Mouse (Mus musculus) midbrain, embryonic 14.5 days (tissue): ENCODE results near the gene Kif11. TPM values are rescaled to one million over a fixed set of nuclear protein-coding genes. Genes with fewer than 3 reads are reported as not detected.

ENCODE experiments used
- ATAC-seq: fragments of 200-750 bp; cut with Nextera tagmentation; 2 replicates; pipeline ENCODE4 v1.8.0; 2017; ENCODE audit warnings: moderate number of reproducible peaks, moderate library complexity; ENCODE audit not compliant: low FRiP score, low TSS enrichment
- DNase-seq: peaks from one replicate; pipeline ENCODE4 v3.0.0-alpha.2; 2015
- H3K27ac ChIP-seq: fragments of 300-500 bp; sonication (generic); replicated peaks from 2 replicates; pipeline ENCODE4 v1.5.1; 2014; ENCODE audit warnings: mild to moderate bottlenecking, low read depth, low read length, moderate library complexity
- H3K27me3 ChIP-seq: fragments of 300-500 bp; sonication (generic); 2 replicates; pipeline ENCODE4 v1.6.1; 2014; ENCODE audit warnings: low read length, control low read depth, mixed read lengths; ENCODE audit not compliant: control insufficient read depth, insufficient read depth
- H3K36me3 ChIP-seq: fragments of 300-500 bp; sonication (generic); 2 replicates; pipeline ENCODE4 v1.6.1; 2014; ENCODE audit warnings: low read length, control low read depth; ENCODE audit not compliant: control insufficient read depth, insufficient read depth
- H3K4me1 ChIP-seq: fragments of 300-500 bp; sonication (generic); 2 replicates; pipeline ENCODE4 v1.6.1; 2014; ENCODE audit warnings: mild to moderate bottlenecking, antibody characterized with exemption, low read length, control low read depth; ENCODE audit not compliant: control insufficient read depth, insufficient read depth
- H3K4me2 ChIP-seq: fragments of 300-500 bp; sonication (generic); 2 replicates; pipeline ENCODE4 v1.6.1; 2014; ENCODE audit warnings: mild to moderate bottlenecking, low read length, moderate library complexity
- H3K4me3 ChIP-seq: fragments of 300-500 bp; sonication (generic); replicated peaks from 2 replicates; pipeline ENCODE4 v1.5.1; 2014; ENCODE audit warnings: low read depth, low read length
- H3K9ac ChIP-seq: fragments of 300-500 bp; sonication (generic); replicated peaks from 2 replicates; pipeline ENCODE4 v1.6.1; 2014; ENCODE audit warnings: mild to moderate bottlenecking, low read length, moderate library complexity
- H3K9me3 ChIP-seq: fragments of 300-500 bp; sonication (generic); 2 replicates; pipeline ENCODE4 v1.6.1; 2016; ENCODE audit warnings: low read length, control low read depth, mixed read lengths; ENCODE audit not compliant: control insufficient read depth
- WGBS: fragments of 180-500 bp; shearing (Covaris S2); extraction: QIAGEN DNeasy Blood & Tissue Kit; methylation state at CpG from one replicate; pipeline ENCODE4 v1.1.7; 2014; 5-methylcytosine and 5-hydroxymethylcytosine counted together
- polyA plus RNA-seq: library from polyadenylated mRNA; unstranded; fragments of >200 nt; fragmentation: Nextera tagmentation; extraction: Ambion mirVana; gene quantifications from 2 replicates; pipeline ENCODE4 v1.2.1, GENCODE M21; 2014

The Kif11 gene
- polyA plus RNA-seq, result 7.4 and 16.4 TPM in 2 replicates

GRCm38 (mm10) chr19:37375755-37376615, at the start of gene Kif11:
Kif11 (plus strand) TSS chr19:37376403.
- no peaks in the 10 kb centered on the region for H3K27me3 ChIP-seq
- H3K27ac ChIP-seq, result peak within 1 kb of the TSS; percentile 93
- DNase-seq (peak; percentile 99), ATAC-seq (peak; percentile 99)
- no peaks in the 10 kb centered on the region for H3K9me3 ChIP-seq
- peak within 1 kb of the TSS; percentile 72 for H3K9ac ChIP-seq
- peak within 1 kb of the TSS; percentile 62 for H3K4me3 ChIP-seq
- under 1% methylated on average over 73 of the region's 73 CpGs for WGBS
- H3K4me2 ChIP-seq, result peak within 1 kb of the TSS; percentile 58
- peaks cover 6% of the 10 kb centered on the region; the same call in 1 of the 2 replicates for H3K4me1 ChIP-seq
- no peaks in the 10 kb centered on the region for H3K36me3 ChIP-seq

DNA sequence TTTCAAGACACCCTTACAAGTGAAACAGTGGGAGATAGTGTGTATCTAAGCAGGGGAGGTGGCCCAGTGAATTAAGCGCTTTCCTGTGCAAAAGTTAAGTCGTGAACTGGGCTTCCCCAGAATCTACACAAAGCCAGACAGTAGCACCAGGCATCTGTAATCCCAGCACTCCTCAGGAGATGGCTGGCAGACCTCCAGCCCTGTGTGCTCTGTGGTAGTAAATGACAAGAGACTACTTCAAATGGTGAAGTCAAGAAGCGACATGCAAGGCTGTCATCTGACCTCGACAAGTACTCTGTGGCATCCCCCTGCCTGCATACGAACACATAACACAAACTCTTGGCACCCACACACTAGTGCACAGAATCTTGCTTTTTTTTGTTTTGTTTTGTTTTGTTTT, 49.0 kb upstream of the Kif11 start:
- Histone ChIP-seq H3K4me1 (no peaks in the 10 kb centered on the region), H3K4me2 (no peak overlapping the region), H3K27ac (no peak overlapping the region), H3K27me3 (no peaks in the 10 kb centered on the region), H3K9ac (no peak overlapping the region), H3K9me3 (no peaks in the 10 kb centered on the region), H3K36me3 (0 out of 2 replicates have a peak, but pooled peaks cover 12% of the 10 kb centered on the region), H3K4me3 (no peak overlapping the region)
- WGBS, result 84% methylated on average over 5 of the region's 5 CpGs
- peak; percentile 22 for DNase-seq
- no peak for ATAC-seq

DNA sequence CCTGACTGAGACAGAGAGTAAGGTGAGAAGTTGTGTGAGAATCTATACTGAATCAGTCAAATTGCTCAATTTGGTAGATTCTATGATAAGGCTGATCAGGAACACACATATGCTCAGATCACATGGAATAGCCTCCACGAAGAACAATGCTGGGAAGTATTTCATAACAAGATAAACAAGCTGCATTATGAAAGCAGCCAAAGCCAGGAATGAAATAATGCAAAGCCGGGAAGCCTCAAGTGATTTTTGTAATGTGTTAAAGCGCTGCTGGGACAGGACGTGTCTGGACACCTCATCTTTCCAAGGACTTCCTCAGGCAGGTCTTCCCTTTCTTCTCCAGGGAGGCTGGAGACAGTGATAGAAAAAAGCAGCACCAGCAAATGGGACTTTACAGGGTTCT, 43.5 kb upstream of the Kif11 start:
- Histone ChIP-seq H3K4me3 (no peak overlapping the region), H3K36me3 (0 out of 2 replicates have a peak, but pooled peaks cover 2% of the 10 kb centered on the region), H3K9ac (no peak overlapping the region), H3K27me3 (no peaks in the 10 kb centered on the region), H3K4me2 (no peak overlapping the region), H3K27ac (no peak overlapping the region), H3K4me1 (no peaks in the 10 kb centered on the region), H3K9me3 (no peaks in the 10 kb centered on the region)
- DNase-seq (no peak), ATAC-seq (no peak)
- 95% methylated on average over 4 of the region's 4 CpGs for WGBS

DNA sequence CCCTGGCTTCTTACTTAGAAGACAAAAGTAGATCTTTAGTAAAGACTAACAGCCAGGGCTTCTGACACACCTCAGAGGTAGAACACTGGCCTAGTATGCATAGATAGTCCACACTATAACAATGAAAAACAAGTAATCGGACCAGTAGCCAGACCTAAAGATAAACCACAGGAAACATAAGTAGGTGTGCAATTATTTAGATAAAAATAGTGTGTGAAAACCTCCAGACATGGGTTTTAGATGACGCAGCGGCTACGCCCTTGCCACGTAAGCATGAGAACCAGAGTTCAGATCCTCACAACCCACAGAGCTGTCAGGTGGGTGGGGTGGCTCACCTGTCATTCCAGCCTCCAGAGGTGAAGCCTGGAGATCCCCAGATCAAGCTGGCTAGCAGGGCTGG, 42.8 kb upstream of the Kif11 start:
- Histone ChIP-seq H3K27me3 (no peaks in the 10 kb centered on the region), H3K4me1 (no peaks in the 10 kb centered on the region), H3K4me2 (no peak overlapping the region), H3K4me3 (no peak overlapping the region), H3K9me3 (no peaks in the 10 kb centered on the region), H3K36me3 (0 out of 2 replicates have a peak, but pooled peaks cover 2% of the 10 kb centered on the region), H3K27ac (no peak overlapping the region), H3K9ac (no peak overlapping the region)
- ATAC-seq, result no peak
- 99% methylated on average over 5 of the region's 5 CpGs for WGBS
- no peak for DNase-seq

- Histone ChIP-seq H3K27ac (no peak overlapping the region), H3K9me3 (no peaks in the 10 kb centered on the region), H3K4me1 (no peaks in the 10 kb centered on the region), H3K27me3 (no peaks in the 10 kb centered on the region), H3K9ac (no peak overlapping the region), H3K4me3 (no peak overlapping the region), H3K36me3 (no peaks in the 10 kb centered on the region), H3K4me2 (no peak overlapping the region)
- 87% methylated on average over 1 of the region's 1 CpGs for WGBS
- no peak for DNase-seq
- no peak for ATAC-seq
These were observed 40.8 kb upstream of the Kif11 start for GRCm38 (mm10) chr19:37335392-37335791.

- 75% methylated on average over 4 of the region's 4 CpGs for WGBS
- no peak for DNase-seq
- Histone ChIP-seq H3K27me3 (no peaks in the 10 kb centered on the region), H3K9ac (no peak within 1 kb of the TSS), H3K4me1 (no peaks in the 10 kb centered on the region), H3K27ac (no peak within 1 kb of the TSS), H3K36me3 (no peaks in the 10 kb centered on the region), H3K9me3 (no peaks in the 10 kb centered on the region), H3K4me2 (no peak within 1 kb of the TSS), H3K4me3 (no peak within 1 kb of the TSS)
- ATAC-seq, result no peak
These were observed 38.5 kb upstream of the Kif11 start, which contains the start of gene Ide for GRCm38 (mm10) chr19:37337752-37338151. Ide (minus strand) TSS chr19:37337852.

DNA sequence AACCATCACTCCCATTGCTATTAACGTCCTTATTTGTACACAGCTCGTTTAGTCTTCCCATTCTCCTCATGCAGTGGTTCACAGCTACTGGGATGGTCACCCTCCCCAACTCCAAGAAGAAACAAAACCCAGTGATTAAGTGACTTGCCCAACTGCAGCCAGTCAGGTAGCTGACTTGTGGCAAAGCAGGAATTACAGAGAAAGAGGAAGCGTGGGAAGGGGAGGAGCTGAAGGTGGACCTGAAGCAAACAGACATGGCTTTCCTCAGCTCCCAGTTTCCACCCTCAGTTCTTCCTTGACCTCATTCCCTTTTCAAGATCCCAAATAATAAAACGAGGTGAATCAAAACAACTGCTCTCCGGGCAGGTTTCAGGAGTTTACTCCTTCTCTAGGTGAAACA, 35.7 kb upstream of the Kif11 start:
- H3K9me3 ChIP-seq, result no peaks in the 10 kb centered on the region
- H3K27ac ChIP-seq, result no peak overlapping the region
- H3K4me1 ChIP-seq, result no peaks in the 10 kb centered on the region
- no peaks in the 10 kb centered on the region for H3K27me3 ChIP-seq
- 85% methylated on average over 5 of the region's 5 CpGs for WGBS
- no peak overlapping the region for H3K4me3 ChIP-seq
- no peak overlapping the region for H3K4me2 ChIP-seq
- ATAC-seq, result no peak
- no peak overlapping the region for H3K9ac ChIP-seq
- DNase-seq, result no peak
- H3K36me3 ChIP-seq, result no peaks in the 10 kb centered on the region

GRCm38 (mm10) chr19:37340931-37341330, 35.3 kb upstream of the Kif11 start:
- ATAC-seq, result no peak

GRCm38 (mm10) chr19:37343899-37344298, 32.3 kb upstream of the Kif11 start:
- 93% methylated on average over 5 of the region's 5 CpGs for WGBS
- ATAC-seq, result no peak

More at GRCm38 (mm10) chr19:37340931-37341330, 35.3 kb upstream of the Kif11 start:
- Histone ChIP-seq H3K9ac (no peak overlapping the region), H3K4me2 (no peak overlapping the region), H3K27ac (no peak overlapping the region), H3K4me1 (no peaks in the 10 kb centered on the region), H3K9me3 (no peaks in the 10 kb centered on the region), H3K4me3 (no peak overlapping the region), H3K36me3 (no peaks in the 10 kb centered on the region), H3K27me3 (no peaks in the 10 kb centered on the region)
- WGBS, result 88% methylated on average over 5 of the region's 5 CpGs
- DNase-seq, result no peak

More at GRCm38 (mm10) chr19:37343899-37344298, 32.3 kb upstream of the Kif11 start:
- no peak overlapping the region for H3K9ac ChIP-seq
- H3K27me3 ChIP-seq, result no peaks in the 10 kb centered on the region
- H3K4me3 ChIP-seq, result no peak overlapping the region
- no peak for DNase-seq
- H3K9me3 ChIP-seq, result no peaks in the 10 kb centered on the region
- H3K27ac ChIP-seq, result no peak overlapping the region
- H3K4me1 ChIP-seq, result no peaks in the 10 kb centered on the region
- no peaks in the 10 kb centered on the region for H3K36me3 ChIP-seq
- H3K4me2 ChIP-seq, result no peak overlapping the region
